Mouse (Mus musculus) brain, embryonic 14.5 days (tissue): Measurements from ENCODE around the gene Trim11.

Source experiments
- CTCF ChIP-seq: fragments of 200-500 bp; IDR thresholded peaks from 2 replicates; pipeline ENCODE4 v1.5.1; 2012; ENCODE audit warnings: inconsistent platforms, mild to moderate bottlenecking, moderate library complexity, borderline replicate concordance; ENCODE audit not compliant: insufficient read depth, insufficient read length; ENCODE audit errors: extremely low read depth
- POLR2A ChIP-seq: fragments of 200-500 bp; IDR thresholded peaks from 2 replicates; pipeline ENCODE4 v1.6.1; 2012; ENCODE audit warnings: mild to moderate bottlenecking, inconsistent platforms, borderline replicate concordance; ENCODE audit not compliant: poor library complexity, insufficient read depth, insufficient read length, severe bottlenecking; ENCODE audit errors: extremely low read depth

GRCm38 (mm10) chr11:58981541-58982447, 3.9 kb downstream of the Trim11 start:
- TF ChIP-seq CTCF (peak; percentile 52; the same call in 1 of the 2 replicates), POLR2A (no peak)
